Mouse (Mus musculus): ENCODE data around the gene 4930522H14Rik.
A peak's percentile ranks its signal among the peaks of the same experiment; 100 is the strongest.

Gene 4930522H14Rik

DNA sequence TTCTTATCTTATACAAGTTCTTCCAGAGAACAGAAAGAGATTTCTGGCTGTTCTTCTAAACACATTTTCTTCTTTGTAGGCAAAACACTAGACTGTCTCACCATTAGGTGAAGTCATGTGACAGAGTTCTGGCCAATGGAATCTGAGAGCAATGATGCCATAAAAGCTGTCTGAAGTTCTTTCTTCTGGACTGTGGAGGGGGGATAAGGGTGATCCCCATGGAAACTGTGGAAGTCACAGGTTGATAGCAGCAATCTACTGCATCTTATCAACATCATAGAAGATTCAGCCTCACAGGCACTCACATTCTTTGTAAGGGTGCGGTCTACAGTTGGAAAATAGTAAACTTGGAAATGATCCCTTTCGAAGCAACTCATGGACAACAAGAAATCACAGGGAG is at the start of gene 4930522H14Rik:
Gene 4930522H14Rik, minus strand, starts transcription at position 187 of the 400 bp plus-strand sequence.
- DNase-seq (ENCODE audit: low read depth, low spot score) = peak; percentile 59

DNA sequence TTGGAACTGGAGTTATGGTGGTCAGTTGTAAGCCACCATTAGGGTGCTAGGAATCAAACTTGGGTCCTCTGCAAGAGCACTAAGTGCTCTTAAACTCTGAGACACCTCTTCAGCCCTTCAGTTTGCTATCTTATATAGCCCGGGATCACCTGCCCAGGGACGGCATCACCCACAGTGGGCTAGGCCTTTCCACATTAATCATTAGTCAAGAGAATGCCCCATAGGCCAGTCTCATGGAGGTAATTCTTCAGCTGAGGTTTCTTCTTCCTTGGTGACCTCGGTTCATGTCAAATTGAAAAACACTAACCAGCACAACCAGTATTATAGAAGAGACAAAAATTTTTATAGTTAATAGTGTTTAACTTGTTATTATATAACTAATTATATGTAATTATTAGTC is 47.3 kb upstream of the 4930522H14Rik start:
- DNase-seq (ENCODE audit: low read depth, low spot score) = no peak

- DNase-seq (ENCODE audit: low read depth, low spot score) = peak; percentile 20
Measured at GRCm38 (mm10) chr4:109576933-109577332, 45.8 kb upstream of the 4930522H14Rik start.

- no peak for DNase-seq (ENCODE audit: low read depth, low spot score)
Measured at GRCm38 (mm10) chr4:109574845-109575244, 43.7 kb upstream of the 4930522H14Rik start.

DNA sequence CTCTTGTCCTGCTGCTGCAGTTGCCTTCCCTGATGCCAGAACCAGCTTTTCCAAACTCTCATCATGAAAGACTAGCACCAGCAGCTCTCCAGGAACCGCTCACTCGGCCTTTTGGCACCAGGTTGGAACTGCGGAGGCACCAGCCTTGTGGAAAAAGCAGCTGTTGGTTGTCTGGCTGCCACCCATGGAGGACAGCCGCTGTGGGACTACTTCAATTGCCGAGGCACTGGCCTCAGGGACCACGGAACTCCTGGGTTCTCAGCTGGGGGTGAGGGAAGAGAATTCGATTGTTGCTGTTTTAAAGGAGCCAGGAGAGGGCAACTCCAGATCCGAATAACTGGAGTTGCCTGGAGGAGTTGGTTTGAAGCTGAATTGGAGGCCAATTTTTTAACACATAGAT is 43.2 kb upstream of the 4930522H14Rik start:
- DNase-seq (ENCODE audit: low read depth, low spot score) = no peak

GRCm38 (mm10) chr4:109572632-109573031 is 41.5 kb upstream of the 4930522H14Rik start:
- no peak for DNase-seq (ENCODE audit: low read depth, low spot score)

DNA sequence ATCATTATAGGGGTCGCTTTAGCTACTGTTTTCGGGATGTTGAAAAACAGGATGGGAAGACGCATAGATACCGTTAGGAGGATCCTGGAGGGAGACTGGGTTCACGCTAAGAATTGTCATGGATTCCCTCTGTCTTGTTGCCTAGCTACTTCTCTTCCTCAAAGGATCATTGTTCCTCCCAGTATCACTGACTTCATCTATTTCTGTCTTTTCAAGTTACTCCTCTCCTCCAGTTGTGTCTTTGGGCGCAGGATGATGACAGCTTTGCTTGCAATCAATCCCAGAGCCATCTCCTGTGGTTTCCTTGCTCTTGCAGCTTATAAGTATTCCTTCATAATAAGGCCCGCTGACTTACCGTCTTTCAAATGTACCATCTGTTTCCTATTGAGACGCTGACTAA is 38.3 kb upstream of the 4930522H14Rik start:
- DNase-seq (ENCODE audit: low read depth, low spot score) = no peak

DNA sequence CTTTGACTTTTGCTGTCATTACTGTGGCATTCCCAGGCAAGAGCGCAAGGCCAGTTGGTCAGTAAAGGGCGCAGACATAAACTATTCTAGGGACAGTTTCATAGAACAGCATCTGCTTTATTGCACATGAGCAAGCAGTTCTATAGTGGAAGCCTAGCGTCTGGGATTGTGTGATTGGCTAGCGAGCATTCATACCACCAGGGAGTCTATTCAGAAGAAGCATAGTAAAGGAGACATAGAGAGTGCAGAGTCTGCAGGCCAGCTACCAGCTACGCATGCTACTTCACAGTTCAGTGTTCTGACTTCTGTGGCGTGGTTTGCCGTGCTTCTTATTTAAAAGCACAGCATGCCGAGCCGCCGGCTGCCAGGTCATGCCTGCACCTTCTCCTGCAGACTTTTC is 37.9 kb upstream of the 4930522H14Rik start:
- peak; percentile 8 for DNase-seq (ENCODE audit: low read depth, low spot score)

GRCm38 (mm10) chr4:109564711-109565110 is 33.6 kb upstream of the 4930522H14Rik start:
- no peak for DNase-seq (ENCODE audit: low read depth, low spot score)

- DNase-seq (ENCODE audit: low read depth, low spot score) = no peak
Measured at GRCm38 (mm10) chr4:109550338-109551150, 19.4 kb upstream of the 4930522H14Rik start.

- DNase-seq (ENCODE audit: low read depth, low spot score) = no peak
Measured at GRCm38 (mm10) chr4:109547306-109547705, 16.2 kb upstream of the 4930522H14Rik start.

DNA sequence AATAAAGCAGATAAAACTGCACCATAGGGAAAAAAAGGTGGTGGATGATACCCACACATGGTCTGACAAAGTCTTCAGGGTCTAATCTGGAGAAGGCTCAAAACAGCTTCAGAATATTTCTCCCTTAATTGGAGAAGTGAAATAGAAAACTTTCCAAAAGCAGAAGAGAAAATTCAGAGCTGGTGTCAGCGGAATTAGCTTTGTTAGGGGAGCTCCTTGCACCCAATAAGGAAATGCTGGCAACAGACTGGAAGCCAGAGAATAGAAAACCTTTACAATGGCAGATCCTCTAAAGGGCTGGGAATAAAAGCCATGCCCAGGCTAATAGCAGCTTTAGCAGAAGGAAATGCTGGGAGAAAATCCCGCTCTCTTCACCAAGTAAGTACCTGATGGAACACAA is 15.4 kb upstream of the 4930522H14Rik start:
- DNase-seq (ENCODE audit: low read depth, low spot score) = no peak

GRCm38 (mm10) chr4:109530245-109530816 is 766 bp downstream of the 4930522H14Rik start:
- no peak for DNase-seq (ENCODE audit: low read depth, low spot score)

DNA sequence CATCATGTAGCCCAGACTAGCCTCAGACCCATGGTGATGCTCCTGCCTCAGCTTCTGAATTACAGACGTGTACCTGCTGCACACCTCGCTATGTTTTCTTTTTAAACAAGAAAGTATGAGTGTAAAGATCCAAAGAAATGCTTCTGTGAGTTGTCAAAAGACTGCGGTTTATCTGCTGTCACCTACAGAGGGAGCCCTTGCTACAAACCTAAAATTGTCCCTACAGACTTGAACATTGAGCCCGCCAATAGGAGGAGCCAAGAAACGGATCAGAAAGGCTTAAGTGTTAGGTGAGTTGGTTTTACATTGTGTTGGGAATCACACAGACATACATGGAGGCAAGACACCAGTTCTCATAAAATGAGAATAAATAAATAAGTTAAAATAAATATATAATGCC is 26.2 kb downstream of the 4930522H14Rik start:
- DNase-seq (ENCODE audit: low read depth, low spot score) = peak; percentile 82

- DNase-seq (ENCODE audit: low read depth, low spot score) = no peak
Measured at GRCm38 (mm10) chr4:109498476-109498875, 32.6 kb downstream of the 4930522H14Rik start.

DNA sequence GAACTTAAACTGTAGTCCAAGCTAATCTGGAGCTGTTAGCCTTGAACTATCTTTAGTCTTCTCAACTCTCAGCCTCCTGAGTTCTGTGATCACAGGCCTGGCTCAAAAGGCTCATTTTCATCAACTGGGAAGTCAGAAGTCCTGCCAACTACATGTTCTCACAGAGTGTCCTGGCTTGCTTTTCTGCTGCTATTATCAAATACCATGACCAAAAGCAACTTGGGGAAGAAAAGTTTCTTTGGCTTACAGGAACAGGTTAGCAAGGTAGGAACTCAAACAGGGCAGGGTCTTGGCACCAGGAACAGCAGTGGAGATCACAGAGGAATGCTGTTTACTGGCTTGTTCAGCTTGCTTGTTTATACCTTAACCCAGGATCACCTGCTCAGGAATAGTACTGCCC is 37.5 kb downstream of the 4930522H14Rik start:
- DNase-seq (ENCODE audit: low read depth, low spot score) = no peak

DNA sequence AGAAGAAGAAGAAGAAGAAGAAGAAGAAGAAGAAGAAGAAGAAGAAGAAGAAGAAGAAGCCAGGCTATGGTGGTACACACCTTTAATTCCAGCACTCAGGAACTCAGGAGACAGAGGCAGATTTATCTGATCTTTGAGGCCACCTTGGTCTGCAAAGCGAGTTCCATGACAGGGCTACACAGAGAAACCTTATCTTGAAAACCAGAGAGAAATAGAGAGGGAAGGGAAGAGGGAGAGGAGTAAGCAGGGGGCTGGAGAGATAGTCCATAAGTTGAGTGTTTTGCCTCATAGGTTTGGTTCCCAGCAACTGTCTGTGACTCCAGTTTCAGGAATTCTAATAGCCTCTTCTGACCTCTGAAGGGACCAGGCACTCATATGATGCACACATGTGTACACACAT is 42.3 kb downstream of the 4930522H14Rik start:
- DNase-seq (ENCODE audit: low read depth, low spot score) = no peak

- DNase-seq (ENCODE audit: low read depth, low spot score) = no peak
Measured at GRCm38 (mm10) chr4:109484621-109485020, 46.5 kb downstream of the 4930522H14Rik start, which contains the start of gene Rnf11. Gene Rnf11 (minus strand): TSS chr4:109484728.

DNA sequence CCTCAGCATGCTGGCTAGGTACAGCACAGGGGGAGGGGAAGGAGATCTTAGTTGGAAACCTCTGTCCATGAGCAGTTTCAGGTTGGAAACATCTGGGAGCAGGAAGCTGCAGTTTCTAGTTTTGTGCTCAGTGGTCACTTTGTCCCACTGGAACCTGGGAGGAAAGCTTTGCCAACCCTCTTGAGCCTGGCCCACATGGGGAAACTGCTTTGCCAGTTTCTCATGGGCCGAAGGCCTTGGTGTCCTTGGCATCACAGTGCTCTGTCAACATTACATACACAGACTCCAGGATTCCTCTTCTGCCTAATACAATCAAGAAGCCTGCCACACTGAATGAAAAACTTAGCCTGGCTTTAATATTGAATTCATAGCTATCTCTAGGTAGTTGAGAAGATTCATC is 48.4 kb downstream of the 4930522H14Rik start:
- no peak for DNase-seq (ENCODE audit: low read depth, low spot score)

GRCm38 (mm10) chr4:109481424-109481823 is 49.7 kb downstream of the 4930522H14Rik start:
- DNase-seq (ENCODE audit: low read depth, low spot score) = no peak

GRCm38 (mm10) chr4:109477454-109477853 is 53.6 kb downstream of the 4930522H14Rik start:
- DNase-seq (ENCODE audit: low read depth, low spot score) = no peak

- DNase-seq (ENCODE audit: low read depth, low spot score) = peak; percentile 86
Measured at GRCm38 (mm10) chr4:109476554-109477014, 54.5 kb downstream of the 4930522H14Rik start.

Data from R1 (cell line).